Mouse (Mus musculus) liver, embryonic 11.5 days (tissue): ENCODE measurements around the gene Prkra. TPM values are rescaled to one million over a fixed set of nuclear protein-coding genes. Genes with fewer than 3 reads are reported as not detected.

ENCODE experiments used
- ATAC-seq: fragments of 200-750 bp; cut with Nextera tagmentation; replicated peaks from 2 replicates; pipeline ENCODE4 v1.8.0; 2017; ENCODE audit warnings: moderate number of reproducible peaks, mild to moderate bottlenecking, moderate TSS enrichment, moderate library complexity; ENCODE audit not compliant: low FRiP score
- DNase-seq: peaks from one replicate; pipeline ENCODE4 v3.0.0-alpha.2; 2017; ENCODE audit warnings: low spot score
- H3K27ac ChIP-seq: fragments of 300-500 bp; sonication (generic); 2 replicates; pipeline ENCODE4 v1.5.1; 2014; ENCODE audit warnings: mild to moderate bottlenecking, low read depth, low read length, control low read depth
- H3K27me3 ChIP-seq: fragments of 300-500 bp; sonication (generic); replicated peaks from 2 replicates; pipeline ENCODE4 v1.6.1; 2014; ENCODE audit warnings: low read length, mixed read lengths; ENCODE audit not compliant: control insufficient read depth, insufficient read depth
- H3K36me3 ChIP-seq: fragments of 300-500 bp; sonication (generic); 2 replicates; pipeline ENCODE4 v1.6.1; 2014; ENCODE audit warnings: mild to moderate bottlenecking, low read length, moderate library complexity, mixed read lengths; ENCODE audit not compliant: control insufficient read depth, insufficient read depth
- H3K4me1 ChIP-seq: fragments of 300-500 bp; sonication (generic); replicated peaks from 2 replicates; pipeline ENCODE4 v1.6.1; 2014; ENCODE audit warnings: low read length, mixed read lengths; ENCODE audit not compliant: control insufficient read depth, insufficient read depth
- H3K4me2 ChIP-seq: fragments of 300-500 bp; sonication (generic); 2 replicates; pipeline ENCODE4 v1.6.1; 2014; ENCODE audit warnings: mild to moderate bottlenecking, control low read depth, moderate library complexity
- H3K4me3 ChIP-seq: fragments of 300-500 bp; sonication (generic); 2 replicates; pipeline ENCODE4 v1.5.1; 2014; ENCODE audit warnings: low read depth, low read length, control low read depth
- H3K9ac ChIP-seq: fragments of 300-500 bp; sonication (generic); 2 replicates; pipeline ENCODE4 v1.6.1; 2014; ENCODE audit warnings: low read depth, low read length, control low read depth
- H3K9me3 ChIP-seq: fragments of 300-500 bp; sonication (generic); 2 replicates; pipeline ENCODE4 v1.6.1; 2016; ENCODE audit warnings: low read length, inconsistent platforms, mixed read lengths; ENCODE audit not compliant: control insufficient read depth
- WGBS: fragments of 180-500 bp; shearing (Covaris S2); extraction: QIAGEN DNeasy Blood & Tissue Kit; methylation state at CpG from one replicate; pipeline ENCODE4 v1.1.7; 2014; 5-methylcytosine and 5-hydroxymethylcytosine counted together
- polyA plus RNA-seq: library from polyadenylated mRNA; unstranded; fragments of >200 nt; fragmentation: Nextera tagmentation; extraction: Ambion mirVana; gene quantifications from 2 replicates; pipeline ENCODE4 v1.2.1, GENCODE M21; 2014

Gene Prkra
- polyA plus RNA-seq, 1 experiment from 2014 or later = 26.7 TPM

GRCm38 (mm10) chr2:76676401-76677226, 28.8 kb upstream of the Prkra start:
- H3K9ac ChIP-seq = peak overlapping the region; percentile 79
- ATAC-seq = no peak

GRCm38 (mm10) chr2:76675949-76676348, 28.1 kb upstream of the Prkra start:
- WGBS = 14% methylated on average over 4 of the region's 4 CpGs
- peaks cover 10% of the 10 kb centered on the region for H3K4me1 ChIP-seq
- H3K27ac ChIP-seq = no peak overlapping the region

More at GRCm38 (mm10) chr2:76676401-76677226, 28.8 kb upstream of the Prkra start:
- H3K4me2 ChIP-seq = peak overlapping the region; percentile 73
- H3K27ac ChIP-seq = no peak overlapping the region
- H3K27me3 ChIP-seq = no peaks in the 10 kb centered on the region
- no peaks in the 10 kb centered on the region for H3K9me3 ChIP-seq
- WGBS = 74% methylated on average over 13 of the region's 13 CpGs
- peaks cover 10% of the 10 kb centered on the region for H3K36me3 ChIP-seq
- peaks cover 10% of the 10 kb centered on the region for H3K4me1 ChIP-seq
- DNase-seq = no peak
- peak overlapping the region; percentile 81 for H3K4me3 ChIP-seq

GRCm38 (mm10) chr2:76675451-76675850, 27.6 kb upstream of the Prkra start:
- DNase-seq = peak; percentile 68
- peak overlapping the region; percentile 73 for H3K4me2 ChIP-seq
- under 1% methylated on average over 38 of the region's 44 CpGs for WGBS
- no peaks in the 10 kb centered on the region for H3K27me3 ChIP-seq
- H3K4me1 ChIP-seq = peaks cover 10% of the 10 kb centered on the region
- H3K9me3 ChIP-seq = no peaks in the 10 kb centered on the region
- peak overlapping the region; percentile 81 for H3K4me3 ChIP-seq
- peak overlapping the region; percentile 79 for H3K9ac ChIP-seq
- H3K36me3 ChIP-seq = peaks cover 10% of the 10 kb centered on the region
- peak; percentile 28 for ATAC-seq
- peak overlapping the region; percentile 52 for H3K27ac ChIP-seq

More at GRCm38 (mm10) chr2:76675949-76676348, 28.1 kb upstream of the Prkra start:
- Histone ChIP-seq H3K36me3 (peaks cover 10% of the 10 kb centered on the region), H3K27me3 (no peaks in the 10 kb centered on the region), H3K9me3 (no peaks in the 10 kb centered on the region), H3K4me3 (peak overlapping the region; percentile 81), H3K4me2 (peak overlapping the region; percentile 73), H3K9ac (peak overlapping the region; percentile 79)
- ATAC-seq (no peak), DNase-seq (no peak)

GRCm38 (mm10) chr2:76674725-76675427, 27.1 kb upstream of the Prkra start, which contains the start of gene Plekha3:
TSS of gene Plekha3 (plus strand) at chr2:76675281.
- Histone ChIP-seq H3K4me1 (peaks cover 10% of the 10 kb centered on the region), H3K27me3 (no peaks in the 10 kb centered on the region), H3K4me3 (peak within 1 kb of the TSS; percentile 81), H3K36me3 (peaks cover 7% of the 10 kb centered on the region), H3K9ac (peak within 1 kb of the TSS; percentile 79), H3K27ac (peak within 1 kb of the TSS; percentile 52), H3K9me3 (no peaks in the 10 kb centered on the region), H3K4me2 (peak within 1 kb of the TSS; percentile 73)
- 3% methylated on average over 49 of the region's 52 CpGs for WGBS
- peak; percentile 71 for ATAC-seq
- DNase-seq = peak; percentile 77

GRCm38 (mm10) chr2:76673472-76674081, 25.8 kb upstream of the Prkra start:
- Histone ChIP-seq H3K36me3 (peaks cover 3% of the 10 kb centered on the region; the same call in 1 of the 2 replicates), H3K4me2 (peak overlapping the region; percentile 84), H3K9ac (no peak overlapping the region), H3K4me1 (peaks cover 10% of the 10 kb centered on the region), H3K27me3 (no peaks in the 10 kb centered on the region), H3K9me3 (no peaks in the 10 kb centered on the region), H3K4me3 (peak overlapping the region; percentile 60), H3K27ac (peak overlapping the region; percentile 36)
- ATAC-seq (peak; percentile 34; the same call in 1 of the 2 replicates), DNase-seq (peak; percentile 46)
- 36% methylated on average over 7 of the region's 7 CpGs for WGBS

GRCm38 (mm10) chr2:76672966-76673392, 25.2 kb upstream of the Prkra start, which contains the start of gene Fkbp7:
TSS of gene Fkbp7 (minus strand) at chr2:76673116.
- H3K4me2 ChIP-seq = peak within 1 kb of the TSS; percentile 84
- no peaks in the 10 kb centered on the region for H3K27me3 ChIP-seq
- DNase-seq = peak; percentile 94
- ATAC-seq = peak; percentile 90
- H3K27ac ChIP-seq = peak within 1 kb of the TSS; percentile 71
- peaks cover 10% of the 10 kb centered on the region for H3K4me1 ChIP-seq
- no peaks in the 10 kb centered on the region for H3K9me3 ChIP-seq
- peak within 1 kb of the TSS; percentile 72 for H3K9ac ChIP-seq
- no peaks in the 10 kb centered on the region for H3K36me3 ChIP-seq
- peak within 1 kb of the TSS; percentile 60 for H3K4me3 ChIP-seq
- under 1% methylated on average over 17 of the region's 17 CpGs for WGBS

- Histone ChIP-seq H3K9ac (peak overlapping the region; percentile 72), H3K27me3 (no peaks in the 10 kb centered on the region), H3K9me3 (no peaks in the 10 kb centered on the region), H3K27ac (peak overlapping the region; percentile 71; the same call in 1 of the 2 replicates), H3K4me1 (peaks cover 10% of the 10 kb centered on the region), H3K36me3 (no peaks in the 10 kb centered on the region), H3K4me2 (peak overlapping the region; percentile 84), H3K4me3 (peak overlapping the region; percentile 60)
- WGBS = 29% methylated on average over 9 of the region's 9 CpGs
- DNase-seq = no peak
- no peak for ATAC-seq
Measured at GRCm38 (mm10) chr2:76672134-76672745, 24.4 kb upstream of the Prkra start.

GRCm38 (mm10) chr2:76671641-76672040, 23.8 kb upstream of the Prkra start:
- Histone ChIP-seq H3K9me3 (no peaks in the 10 kb centered on the region), H3K4me3 (peak overlapping the region; percentile 60), H3K27me3 (no peaks in the 10 kb centered on the region), H3K27ac (no peak overlapping the region), H3K4me1 (peaks cover 7% of the 10 kb centered on the region), H3K4me2 (peak overlapping the region; percentile 84), H3K9ac (peak overlapping the region; percentile 12; the same call in 1 of the 2 replicates), H3K36me3 (no peaks in the 10 kb centered on the region)
- 82% methylated on average over 6 of the region's 6 CpGs for WGBS
- DNase-seq (no peak), ATAC-seq (no peak)
